Mouse (Mus musculus): ENCODE measurements around the gene Nxn.

DNA sequence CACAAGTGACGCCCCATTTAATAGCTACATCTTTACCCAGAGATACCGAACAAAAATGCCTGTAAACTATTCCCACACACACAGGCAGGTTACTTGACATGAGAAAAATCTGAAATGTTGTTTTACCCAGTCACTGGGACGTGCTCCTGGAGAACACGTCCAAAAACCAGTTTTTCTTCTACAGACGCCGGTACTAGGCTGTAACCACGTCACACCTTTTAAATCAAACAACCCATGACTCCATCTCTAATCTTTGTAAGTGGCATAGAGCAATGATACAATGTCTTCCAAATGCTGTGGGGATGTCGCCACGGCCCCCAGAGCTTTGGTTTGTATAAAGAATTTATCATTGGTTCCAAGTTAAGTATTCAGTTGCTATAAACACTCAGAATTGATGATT, 61.7 kb downstream of the Nxn start:
- TF ChIP-seq CTCF (IDR thresholded peaks at IDR 0.05; ENCODE audit: borderline replicate concordance, insufficient read depth, low read length) (no peak), POLR2A (IDR thresholded peaks at IDR 0.05; ENCODE audit: low read depth, low read length) (no peak)

Data from embryonic fibroblast, embryonic 13.5 days (primary cell).